Mouse (Mus musculus) CH12.LX (cell line): ENCODE results near the gene Tmem245. TPM values are rescaled to one million over a fixed set of nuclear protein-coding genes. Genes with fewer than 3 reads are reported as not detected.

Experiments used
- DNase-seq: peaks from one replicate; pipeline ENCODE4 v3.0.0-alpha.2; 2013; ENCODE audit errors: extremely low read depth
- H3K27ac ChIP-seq: 2 replicates; pipeline ENCODE4 v1.5.1; 2012; ENCODE audit warnings: low read depth, mild to moderate bottlenecking, control low read depth, moderate library complexity; ENCODE audit not compliant: insufficient read depth
- H3K27me3 ChIP-seq: replicated peaks from 2 replicates; pipeline ENCODE3; 2012; ENCODE audit warnings: inconsistent platforms
- H3K36me3 ChIP-seq, 2 experiments: replicated peaks in 1 of 2; 2 replicates each; pipeline versions ENCODE3 to v1.6.1; 2012; ENCODE audit warnings: inconsistent platforms in 1 of 2, low read length in 1 of 2, mild to moderate bottlenecking in 1 of 2, mixed read lengths in 1 of 2, moderate library complexity in 1 of 2; ENCODE audit not compliant: control insufficient read depth in 1 of 2, insufficient read depth in 1 of 2
- H3K4me1 ChIP-seq, 2 experiments: 2 replicates each; pipeline ENCODE4 v1.6.1; 2012; ENCODE audit warnings: inconsistent platforms in 1 of 2, moderate library complexity in 1 of 2; ENCODE audit not compliant: insufficient read depth in 2 of 2, control insufficient read depth in 1 of 2
- H3K4me2 ChIP-seq: 2 replicates; pipeline ENCODE4 v1.6.1; 2012; ENCODE audit warnings: low read depth, mild to moderate bottlenecking, control low read depth; ENCODE audit not compliant: poor library complexity, insufficient read depth, severe bottlenecking
- H3K4me3 ChIP-seq, 3 experiments: fragments of 150-350 bp in 1 of 3; sonication (generic) in 1 of 3; replicated peaks in 1 of 3; 2 replicates each; pipeline versions ENCODE3 to v1.5.1; 2011 to 2012; ENCODE audit warnings: low read depth in 2 of 3, low read length in 2 of 3, mild to moderate bottlenecking in 2 of 3, moderate library complexity in 2 of 3, control low read depth in 1 of 3, improper control_type of control experiment in 1 of 3, inconsistent platforms in 1 of 3, mixed read lengths in 1 of 3; ENCODE audit not compliant: poor library complexity in 1 of 3
- H3K79me2 ChIP-seq: replicated peaks from 2 replicates; pipeline ENCODE4 v1.6.1; 2012; ENCODE audit warnings: mild to moderate bottlenecking, moderate library complexity; ENCODE audit not compliant: control insufficient read depth, poor library complexity, insufficient read depth, severe bottlenecking; ENCODE audit errors: extremely low read depth
- H3K9ac ChIP-seq: 2 replicates; pipeline ENCODE4 v1.6.1; 2012; ENCODE audit warnings: low read depth, mild to moderate bottlenecking, control low read depth, moderate library complexity; ENCODE audit not compliant: insufficient read depth
- H3K9me3 ChIP-seq: replicated peaks from 2 replicates; pipeline ENCODE3; 2012; ENCODE audit warnings: low read length, inconsistent platforms, mixed read lengths
- CHD2 ChIP-seq: IDR thresholded peaks from 2 replicates; pipeline ENCODE4 v1.6.1; 2011; ENCODE audit warnings: low read length, improper control_type of control experiment
- ELF1 ChIP-seq: IDR thresholded peaks from 2 replicates; pipeline ENCODE4 v1.6.1; 2014; ENCODE audit warnings: low read depth, mild to moderate bottlenecking, inconsistent platforms, low read length, improper control_type of control experiment
- EP300 ChIP-seq: IDR thresholded peaks from 2 replicates; pipeline ENCODE4 v1.6.1; 2011; ENCODE audit warnings: low read length, improper control_type of control experiment
- ETS1 ChIP-seq: conservative IDR thresholded peaks from 2 replicates; pipeline ENCODE4 v1.6.1; 2012; ENCODE audit warnings: low read depth, mild to moderate bottlenecking, inconsistent platforms, low read length, improper control_type of control experiment, moderate library complexity
- HCFC1 ChIP-seq: IDR thresholded peaks from 2 replicates; pipeline ENCODE4 v1.6.1; 2012; ENCODE audit warnings: low read depth, mild to moderate bottlenecking, inconsistent platforms, low read length, improper control_type of control experiment
- IRF4 ChIP-seq: IDR thresholded peaks from 2 replicates; pipeline ENCODE4 v1.6.1; 2014; ENCODE audit warnings: low read depth, mild to moderate bottlenecking, inconsistent platforms, low read length, improper control_type of control experiment
- JUN ChIP-seq: IDR thresholded peaks from 2 replicates; pipeline ENCODE4 v1.6.1; 2011; ENCODE audit warnings: low read depth, mild to moderate bottlenecking, low read length, improper control_type of control experiment, moderate library complexity; ENCODE audit not compliant: insufficient read depth
- MAFK ChIP-seq: IDR thresholded peaks from 2 replicates; pipeline ENCODE4 v1.6.1; 2011; ENCODE audit warnings: low read length, improper control_type of control experiment; ENCODE audit not compliant: insufficient replicate concordance
- MAX ChIP-seq: IDR thresholded peaks from 2 replicates; pipeline ENCODE4 v1.6.1; 2011; ENCODE audit warnings: low read length, improper control_type of control experiment
- MAZ ChIP-seq: IDR thresholded peaks from 2 replicates; pipeline ENCODE4 v1.6.1; 2012; ENCODE audit warnings: low read depth, mild to moderate bottlenecking, inconsistent platforms, low read length, improper control_type of control experiment, moderate library complexity
- MEF2A ChIP-seq: IDR thresholded peaks from 2 replicates; pipeline ENCODE4 v1.6.1; 2014; ENCODE audit warnings: low read depth, mild to moderate bottlenecking, inconsistent platforms, low read length, improper control_type of control experiment, borderline replicate concordance
- NELFE ChIP-seq: IDR thresholded peaks from 2 replicates; pipeline ENCODE4 v1.6.1; 2011; ENCODE audit warnings: low read depth, low read length, improper control_type of control experiment
- NRF1 ChIP-seq: IDR thresholded peaks from 2 replicates; pipeline ENCODE4 v1.6.1; 2014; ENCODE audit warnings: low read depth, mild to moderate bottlenecking, inconsistent platforms, low read length, improper control_type of control experiment, moderate library complexity
- PAX5 ChIP-seq: IDR thresholded peaks from 2 replicates; pipeline ENCODE4 v1.6.1; 2012; ENCODE audit warnings: low read length, inconsistent platforms, mixed read lengths
- POLR2AphosphoS2 ChIP-seq: IDR thresholded peaks from 2 replicates; pipeline ENCODE4 v1.6.1; 2011; ENCODE audit warnings: low read depth, low read length, improper control_type of control experiment
- RAD21 ChIP-seq: IDR thresholded peaks from 2 replicates; pipeline ENCODE4 v1.6.1; 2011; ENCODE audit warnings: low read depth, mild to moderate bottlenecking, low read length, improper control_type of control experiment, moderate library complexity
- SIN3A ChIP-seq: IDR thresholded peaks from 2 replicates; pipeline ENCODE4 v1.6.1; 2012; ENCODE audit warnings: low read length, improper control_type of control experiment, inconsistent platforms
- SMC3 ChIP-seq: IDR thresholded peaks from 2 replicates; pipeline ENCODE4 v1.6.1; 2011; ENCODE audit warnings: low read depth, low read length, improper control_type of control experiment
- USF1 ChIP-seq: IDR thresholded peaks from 2 replicates; pipeline ENCODE4 v1.6.1; 2014; ENCODE audit warnings: low read depth, mild to moderate bottlenecking, inconsistent platforms, low read length, improper control_type of control experiment
- ZC3H11A ChIP-seq: IDR thresholded peaks from 2 replicates; pipeline ENCODE4 v1.6.1; 2012; ENCODE audit warnings: low read depth, mild to moderate bottlenecking, inconsistent platforms, low read length, improper control_type of control experiment
- ZMIZ1 ChIP-seq: IDR thresholded peaks from 2 replicates; pipeline ENCODE4 v1.6.1; 2012; ENCODE audit warnings: low read depth, mild to moderate bottlenecking, inconsistent platforms, low read length, improper control_type of control experiment
- dilution Hi-C: fragments of 300-500 bp; cut with MboI; formaldehyde crosslinking; loops from 2 replicates; pipeline ENCODE4 v1.14.3; 2020; ENCODE audit warnings: low sequenced_read_pairs; ENCODE audit not compliant: extremely low pct_unique_long_range_greater_than_20kb, extremely low pct_ligation_motif_present
- in situ Hi-C: fragments of 300-500 bp; cut with MboI; formaldehyde crosslinking; loops from 3 replicates; pipeline ENCODE4 v1.14.3; 2019; ENCODE audit warnings: low sequenced_read_pairs, low pct_ligation_motif_present, low pct_unique_long_range_greater_than_20kb, mixed read lengths
- polyA plus RNA-seq: library from polyadenylated mRNA; unstranded; fragments of >175 nt; gene quantifications from 2 replicates; pipeline ENCODE4 v1.2.1, GENCODE M21; 2012; ENCODE audit warnings: low read depth; ENCODE audit not compliant: insufficient read length
- total RNA-seq, 2 experiments: library from RNA; depleted of rRNA; stranded (reverse); fragments of 300-350 nt in 1 of 2; fragments of >200 nt in 1 of 2; gene quantifications; 2 replicates each; pipeline ENCODE4 v1.2.3; 2012 to 2014

The Tmem245 gene
- total and polyA plus RNA-seq, 3 experiments, result 4.4 to 9.0 (median 5.6) TPM

DNA sequence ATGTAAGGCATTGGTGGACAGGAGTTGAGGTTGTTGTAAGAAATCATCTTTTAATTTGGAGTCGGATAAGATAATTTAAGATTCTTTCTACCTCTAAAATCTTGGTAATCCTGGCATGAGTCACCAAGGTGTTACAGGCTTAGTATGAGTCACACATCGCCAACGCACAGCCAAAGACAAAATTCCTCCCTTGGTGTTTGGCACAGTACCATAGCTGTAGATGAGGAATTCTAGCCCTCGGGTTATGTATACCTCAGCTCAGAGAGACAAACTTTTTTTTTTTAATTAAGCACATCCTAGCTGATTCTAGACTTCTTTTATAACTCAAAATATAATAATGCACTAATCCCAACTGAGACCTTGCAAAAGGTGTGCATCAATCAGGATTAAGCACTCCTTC lies 83.2 kb downstream of the Tmem245 start:
- Histone ChIP-seq H3K36me3 (peaks cover 0 to 7% of the 10 kb centered on the region in 2 experiments), H3K4me2 (peak overlapping the region; percentile 85), H3K9me3 (no peaks in the 10 kb centered on the region), H3K27me3 (no peaks in the 10 kb centered on the region), H3K9ac (peak overlapping the region; percentile 68), H3K4me1 (peaks cover 3 to 10% of the 10 kb centered on the region in 2 experiments), H3K4me3 (peak overlapping the region; percentile 49 to 90 (median 68)), H3K79me2 (no peaks in the 10 kb centered on the region), H3K27ac (no peak overlapping the region)
- dilution Hi-C loops (no loop called here), in situ Hi-C loops (no loop called here)
- DNase-seq, result no peak
- TF ChIP-seq JUN, result no peak
- TF ChIP-seq MAX, result no peak
- no peak for TF ChIP-seq SMC3
- TF ChIP-seq CHD2, result no peak
- TF ChIP-seq POLR2AphosphoS2, result no peak
- no peak for TF ChIP-seq IRF4
- TF ChIP-seq PAX5, result no peak
- no peak for TF ChIP-seq HCFC1
- no peak for TF ChIP-seq NRF1
- no peak for TF ChIP-seq MEF2A
- TF ChIP-seq RAD21, result no peak
- TF ChIP-seq USF1, result no peak
- no peak for TF ChIP-seq SIN3A
- TF ChIP-seq NELFE, result no peak
- TF ChIP-seq ZC3H11A, result no peak
- TF ChIP-seq ELF1, result no peak
- no peak for TF ChIP-seq EP300
- TF ChIP-seq ETS1, result no peak
- TF ChIP-seq MAZ, result no peak
- no peak for TF ChIP-seq MAFK

DNA sequence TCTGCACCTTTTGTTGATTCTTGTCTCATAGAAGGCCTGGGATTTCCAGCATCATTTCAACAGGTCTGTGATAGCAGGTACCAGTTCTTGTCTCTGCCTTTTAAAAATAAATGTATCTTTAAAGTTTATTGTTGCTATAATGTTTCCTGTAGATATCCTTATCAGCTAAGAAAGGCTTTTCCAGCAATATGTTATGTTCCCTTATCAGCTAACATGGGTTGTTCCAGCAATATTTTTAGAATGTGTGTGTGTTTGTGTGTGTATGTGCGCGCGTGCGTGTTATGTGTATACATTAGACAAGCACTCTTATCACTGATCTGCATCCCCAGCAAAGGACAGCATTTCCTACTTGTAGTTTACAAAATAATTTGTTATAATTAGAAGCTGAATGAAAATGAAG lies 85.7 kb downstream of the Tmem245 start:
- in situ Hi-C loops (no loop called here), dilution Hi-C loops (no loop called here)

More for the DNA sequence above, 85.7 kb downstream of the Tmem245 start:
- no peaks in the 10 kb centered on the region for H3K9me3 ChIP-seq
- peaks cover 3 to 10% of the 10 kb centered on the region in 2 experiments for H3K4me1 ChIP-seq
- no peaks in the 10 kb centered on the region for H3K27me3 ChIP-seq
- H3K4me3 ChIP-seq, result no peak overlapping the region
- DNase-seq, result no peak
- no peak overlapping the region for H3K27ac ChIP-seq
- TF ChIP-seq ZMIZ1, result no peak
- no peaks in the 10 kb centered on the region for H3K36me3 ChIP-seq
- H3K9ac ChIP-seq, result no peak overlapping the region
- H3K79me2 ChIP-seq, result no peaks in the 10 kb centered on the region
- no peak overlapping the region for H3K4me2 ChIP-seq
